Mouse (Mus musculus): ENCODE measurements at regions not wholly inside any gene's neighbourhood (a gene's known extent, or its start where the extent isn't known, plus 50 kb on each side); places are given as distances from the start of the nearest gene placed in this dataset.
"Not testable (repeated sequence)": the region's sequence is repeated elsewhere in the genome, so short reads cannot be mapped to it uniquely, and the experiment has no call there.

GRCm38 (mm10) chr12:115034438-115035129, 1012.9 kb upstream of the Zfp386 start:
- TF ChIP-seq POLR2A (IDR thresholded peaks at IDR 0.05; ENCODE audit: low read depth, low read length) (no peak), CTCF (IDR thresholded peaks at IDR 0.05; ENCODE audit: extremely low read depth, insufficient read length, insufficient replicate concordance, low read depth, low read length) (no peak)
- no peaks in the 10 kb centered on the region for H3K36me3 ChIP-seq (ENCODE audit: control insufficient read depth, insufficient read depth, low read length)
- 68% methylated on average over 3 of the region's 3 CpGs for WGBS
- no peak overlapping the region for H3K27ac ChIP-seq (ENCODE audit: insufficient read depth, low read depth, low read length)
- no peak overlapping the region for H3K4me3 ChIP-seq (ENCODE audit: low read depth, low read length)
- no peaks in the 10 kb centered on the region for H3K4me1 ChIP-seq (ENCODE audit: control insufficient read depth, insufficient read depth, insufficient read length, low read length)
- H3K27me3 ChIP-seq (ENCODE audit: control insufficient read depth, insufficient read depth, low read length), result no peaks in the 10 kb centered on the region

GRCm38 (mm10) chr12:115055080-115055479, 992.4 kb upstream of the Zfp386 start:
- TF ChIP-seq CTCF (IDR thresholded peaks at IDR 0.05; ENCODE audit: extremely low read depth, insufficient read length, insufficient replicate concordance, low read depth, low read length) (no peak), POLR2A (IDR thresholded peaks at IDR 0.05; ENCODE audit: low read depth, low read length) (no peak)
- Histone ChIP-seq H3K36me3 (ENCODE audit: control insufficient read depth, insufficient read depth, low read length) (no peaks in the 10 kb centered on the region), H3K27me3 (ENCODE audit: control insufficient read depth, insufficient read depth, low read length) (no peaks in the 10 kb centered on the region), H3K27ac (ENCODE audit: insufficient read depth, low read depth, low read length) (no peak overlapping the region), H3K4me3 (ENCODE audit: low read depth, low read length) (no peak overlapping the region), H3K4me1 (ENCODE audit: control insufficient read depth, insufficient read depth, insufficient read length, low read length) (no peaks in the 10 kb centered on the region)
- 69% methylated on average over 4 of the region's 4 CpGs for WGBS

- not testable (repeated sequence) for H3K27me3 ChIP-seq (ENCODE audit: control insufficient read depth, insufficient read depth, low read length); H3K36me3 ChIP-seq (ENCODE audit: control insufficient read depth, insufficient read depth, low read length); H3K4me3 ChIP-seq (ENCODE audit: low read depth, low read length); H3K4me1 ChIP-seq (ENCODE audit: control insufficient read depth, insufficient read depth, insufficient read length, low read length); H3K27ac ChIP-seq (ENCODE audit: insufficient read depth, low read depth, low read length)
These were observed 987.6 kb upstream of the Zfp386 start for GRCm38 (mm10) chr12:115059954-115060353.

GRCm38 (mm10) chr12:115067251-115067650, 980.3 kb upstream of the Zfp386 start:
- no peak overlapping the region for H3K27ac ChIP-seq (ENCODE audit: insufficient read depth, low read depth, low read length)
- no peaks in the 10 kb centered on the region for H3K27me3 ChIP-seq (ENCODE audit: control insufficient read depth, insufficient read depth, low read length)
- no peaks in the 10 kb centered on the region for H3K36me3 ChIP-seq (ENCODE audit: control insufficient read depth, insufficient read depth, low read length)
- H3K4me1 ChIP-seq (ENCODE audit: control insufficient read depth, insufficient read depth, insufficient read length, low read length), result no peaks in the 10 kb centered on the region
- TF ChIP-seq CTCF (IDR thresholded peaks at IDR 0.05; ENCODE audit: extremely low read depth, insufficient read length, insufficient replicate concordance, low read depth, low read length) (no peak), POLR2A (IDR thresholded peaks at IDR 0.05; ENCODE audit: low read depth, low read length) (no peak)
- H3K4me3 ChIP-seq (ENCODE audit: low read depth, low read length), result no peak overlapping the region
- 76% methylated on average over 2 of the region's 2 CpGs for WGBS

GRCm38 (mm10) chr12:115091460-115091859, 956.1 kb upstream of the Zfp386 start:
- H3K36me3 ChIP-seq (ENCODE audit: control insufficient read depth, insufficient read depth, low read length); H3K27me3 ChIP-seq (ENCODE audit: control insufficient read depth, insufficient read depth, low read length); H3K4me3 ChIP-seq (ENCODE audit: low read depth, low read length); H3K4me1 ChIP-seq (ENCODE audit: control insufficient read depth, insufficient read depth, insufficient read length, low read length); H3K27ac ChIP-seq (ENCODE audit: insufficient read depth, low read depth, low read length): not testable (repeated sequence)
- WGBS, result 67% methylated on average over 2 of the region's 2 CpGs

- Histone ChIP-seq H3K36me3 (ENCODE audit: control insufficient read depth, insufficient read depth, low read length) (no peaks in the 10 kb centered on the region), H3K27me3 (ENCODE audit: control insufficient read depth, insufficient read depth, low read length) (no peaks in the 10 kb centered on the region), H3K4me3 (ENCODE audit: low read depth, low read length) (no peak overlapping the region), H3K27ac (ENCODE audit: insufficient read depth, low read depth, low read length) (no peak overlapping the region), H3K4me1 (ENCODE audit: control insufficient read depth, insufficient read depth, insufficient read length, low read length) (no peaks in the 10 kb centered on the region)
- TF ChIP-seq CTCF (IDR thresholded peaks at IDR 0.05; ENCODE audit: extremely low read depth, insufficient read length, insufficient replicate concordance, low read depth, low read length), result no peak
- TF ChIP-seq POLR2A (IDR thresholded peaks at IDR 0.05; ENCODE audit: low read depth, low read length), result no peak
These were observed 937.8 kb upstream of the Zfp386 start for GRCm38 (mm10) chr12:115109742-115110141.

- not testable (repeated sequence) for H3K27ac ChIP-seq (ENCODE audit: insufficient read depth, low read depth, low read length); H3K36me3 ChIP-seq (ENCODE audit: control insufficient read depth, insufficient read depth, low read length); H3K27me3 ChIP-seq (ENCODE audit: control insufficient read depth, insufficient read depth, low read length); H3K4me3 ChIP-seq (ENCODE audit: low read depth, low read length); H3K4me1 ChIP-seq (ENCODE audit: control insufficient read depth, insufficient read depth, insufficient read length, low read length)
- 63% methylated on average over 4 of the region's 4 CpGs for WGBS
These were observed 928.2 kb upstream of the Zfp386 start for GRCm38 (mm10) chr12:115119134-115119826.

- Histone ChIP-seq H3K27ac (ENCODE audit: insufficient read depth, low read depth, low read length) (no peak overlapping the region), H3K36me3 (ENCODE audit: control insufficient read depth, insufficient read depth, low read length) (no peaks in the 10 kb centered on the region), H3K4me3 (ENCODE audit: low read depth, low read length) (no peak overlapping the region), H3K4me1 (ENCODE audit: control insufficient read depth, insufficient read depth, insufficient read length, low read length) (no peaks in the 10 kb centered on the region), H3K27me3 (ENCODE audit: control insufficient read depth, insufficient read depth, low read length) (no peaks in the 10 kb centered on the region)
- WGBS, result 61% methylated on average over 1 of the region's 1 CpGs
- TF ChIP-seq CTCF (IDR thresholded peaks at IDR 0.05; ENCODE audit: extremely low read depth, insufficient read length, insufficient replicate concordance, low read depth, low read length) (no peak), POLR2A (IDR thresholded peaks at IDR 0.05; ENCODE audit: low read depth, low read length) (no peak)
These were observed 926.3 kb upstream of the Zfp386 start for GRCm38 (mm10) chr12:115121259-115121658.
